In the genomic region with DNA sequence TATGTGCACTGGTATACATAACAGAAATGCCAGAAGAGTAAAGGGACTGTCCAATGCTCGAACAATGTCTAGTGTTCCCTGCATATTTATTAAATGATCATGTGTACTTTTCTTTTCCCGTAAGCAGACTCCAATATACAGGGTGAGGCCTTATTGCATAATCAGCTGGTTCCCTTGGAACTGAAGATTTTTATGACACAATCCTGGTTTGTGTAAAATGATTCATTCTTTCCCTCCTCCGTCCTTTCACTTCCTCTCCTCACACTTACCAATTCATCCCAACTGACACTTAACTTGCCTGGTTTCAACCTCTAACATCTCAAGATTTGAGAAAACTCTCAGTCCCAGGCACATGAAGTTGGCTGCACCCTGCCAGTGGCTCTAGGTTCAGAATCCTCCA, we compare ENCODE assay signal across 20 mouse cellular contexts. TPM values are rescaled to one million over a fixed set of nuclear protein-coding genes. Genes with fewer than 3 reads are reported as not detected.
DNase-seq lines count a peak whose midpoint lies in the region; ATAC-seq and TF ChIP-seq lines count a peak whose summit lies in the region.
"Had no signal": no experiment of that assay in that cellular context is flagged by ENCODE, and none has a peak within 500 bp of the region (broad histone marks: within the 10 kb centered on the region; RNA-seq: fewer than 3 reads in every experiment).

No protein-coding gene starts in this region.

- H3K36me3 ChIP-seq in intestine, embryonic 15.5 days = no peaks in the 10 kb centered on the region
- no peaks in the 10 kb centered on the region for H3K36me3 ChIP-seq in midbrain, embryonic 14.5 days (ENCODE audit: control insufficient read depth, insufficient read depth, low read length)
- H3K36me3 ChIP-seq: hindbrain, embryonic 12.5 days; midbrain, embryonic 10.5 days had no signal

- no peak overlapping the region for H3K9ac ChIP-seq in intestine, embryonic 15.5 days
- H3K9ac ChIP-seq in midbrain, embryonic 14.5 days (replicated peaks; ENCODE audit: low read length) = no peak overlapping the region
- H3K9ac ChIP-seq: hindbrain, embryonic 12.5 days had no signal

- peaks cover 8% of the 10 kb centered on the region; the same call in 1 of the 2 replicates for H3K27me3 ChIP-seq in intestine, embryonic 15.5 days (replicated peaks)
- H3K27me3 ChIP-seq in midbrain, embryonic 14.5 days (ENCODE audit: control insufficient read depth, insufficient read depth, low read length) = peaks cover 4% of the 10 kb centered on the region; the same call in 1 of the 2 replicates

- no peak for TF ChIP-seq CTCF in gastrocnemius, adult 2 months (IDR thresholded peaks at IDR 0.05)
- TF ChIP-seq CTCF in lung, adult 2 months (IDR thresholded peaks at IDR 0.05; ENCODE audit: insufficient read depth, low read length) = no peak

- H3K4me1 ChIP-seq in lung, adult 2 months (ENCODE audit: control insufficient read depth, insufficient read depth, low read length) = peaks cover 2% of the 10 kb centered on the region; the same call in 1 of the 2 replicates
- peaks cover 7% of the 10 kb centered on the region for H3K4me1 ChIP-seq in intestine, embryonic 15.5 days (replicated peaks)
- H3K4me1 ChIP-seq in midbrain, embryonic 14.5 days (ENCODE audit: control insufficient read depth, insufficient read depth, low read length) = peaks cover 16% of the 10 kb centered on the region

- TF ChIP-seq POLR2A in lung, adult 2 months (IDR thresholded peaks at IDR 0.05; ENCODE audit: borderline replicate concordance, extremely low read depth, low read depth, low read length) = no peak

- H3K9me3 ChIP-seq in intestine, embryonic 15.5 days = no peaks in the 10 kb centered on the region
- no peaks in the 10 kb centered on the region for H3K9me3 ChIP-seq in midbrain, embryonic 14.5 days (ENCODE audit: control insufficient read depth, low read length)
- H3K9me3 ChIP-seq: hindbrain, embryonic 12.5 days; midbrain, embryonic 10.5 days had no signal

- intact Hi-C loops in gastrocnemius, adult 2 months (cut with DNase I) = no loop called here

- H3K4me2 ChIP-seq in intestine, embryonic 15.5 days (replicated peaks) = no peak overlapping the region
- no peak overlapping the region for H3K4me2 ChIP-seq in midbrain, embryonic 14.5 days (ENCODE audit: low read length)
- H3K4me2 ChIP-seq: hindbrain, embryonic 12.5 days had no signal

- WGBS in lung, adult 2 months = 49% methylated on average over 3 of the region's 3 CpGs
- WGBS in intestine, embryonic 15.5 days = 58% methylated on average over 3 of the region's 3 CpGs
- 90% methylated on average over 3 of the region's 3 CpGs for WGBS in midbrain, embryonic 14.5 days

- H3K4me3 ChIP-seq in gastrocnemius, adult 2 months = no peak overlapping the region
- H3K4me3 ChIP-seq in lung, adult 2 months (replicated peaks; ENCODE audit: extremely low read depth, low read depth, low read length) = no peak overlapping the region
- H3K4me3 ChIP-seq in intestine, embryonic 15.5 days (replicated peaks) = no peak overlapping the region
- no peak overlapping the region for H3K4me3 ChIP-seq in midbrain, embryonic 14.5 days (replicated peaks; ENCODE audit: low read depth, low read length)
- H3K4me3 ChIP-seq: hindbrain, embryonic 12.5 days; midbrain, embryonic 10.5 days had no signal

- DNase-seq in gastrocnemius, adult 2 months = no peak
- no peak for DNase-seq in gastrocnemius, postnatal 4 days (ENCODE audit: low spot score in 2 of 2)
- DNase-seq in lung, postnatal 25 days (ENCODE audit: low spot score) = peak; percentile 13
- no peak for DNase-seq in lung, adult 2 months
- DNase-seq in skeletal muscle tissue, adult 2 months (ENCODE audit: low read depth, low spot score) = peak; percentile 67
- no peak for DNase-seq in cerebellum, adult 9-11 months
- DNase-seq in midbrain, embryonic 14.5 days = no peak
- DNase-seq: adrenal gland, adult 8-10 months; B cell, adult 2 months; cerebellum, adult 9-10 months; embryo, embryonic 11 days; gastrocnemius, postnatal 10 days; kidney, postnatal 14 days; right cerebral cortex, postnatal 14 days; thymus, postnatal 4 days had no signal

- ATAC-seq in intestine, embryonic 15.5 days = peak; percentile 59
- ATAC-seq in midbrain, embryonic 14.5 days (ENCODE audit: low FRiP score, low TSS enrichment) = no peak
- ATAC-seq: forebrain, embryonic 14.5 days had no signal

- 0 out of 2 replicates have a peak overlapping the region, but pooled peaks have one; percentile 31 for H3K27ac ChIP-seq in gastrocnemius, adult 2 months
- H3K27ac ChIP-seq in intestine, embryonic 15.5 days = no peak overlapping the region; the same call in 1 of the 2 replicates
- no peak overlapping the region for H3K27ac ChIP-seq in midbrain, embryonic 14.5 days (replicated peaks; ENCODE audit: low read depth, low read length)
- H3K27ac ChIP-seq: hindbrain, embryonic 12.5 days; midbrain, embryonic 10.5 days had no signal

RNA-seq across cellular contexts. Expression of a gene that starts 3.5 kb away (rescaled TPM):
- 1 to 10 TPM; 7.4 to 7.8 TPM for total RNA-seq in gastrocnemius, adult 2 months (2021)
- total RNA-seq in gastrocnemius, postnatal 4 days (2021) = 1 to 10 TPM; 1.0 to 1.4 TPM
- 3.2 and 5.1 TPM in 2 replicates for polyA plus RNA-seq in lung, adult 2 months (2012; rRNA removed)
- 9.1 and 9.5 TPM in 2 replicates for polyA plus RNA-seq in intestine, embryonic 15.5 days (2015; fragmentation: Nextera tagmentation; extraction: Ambion mirVana)
- 0.13 and 0.20 TPM in 2 replicates for polyA plus RNA-seq in midbrain, embryonic 14.5 days (2014; fragmentation: Nextera tagmentation; extraction: Ambion mirVana)
- polyA plus RNA-seq: limb, embryonic 11.5 days; midbrain, embryonic 10.5 days had no signal

Comparison
In these comparisons a context has a peak if more than half of its experiments do, and no peak if none do; other contexts are left out.
1. DNase-seq: peak in lung, postnatal 25 days (single experiment) and skeletal muscle tissue, adult 2 months (single experiment); none in gastrocnemius, adult 2 months (single experiment), gastrocnemius, postnatal 4 days (0 of 2), lung, adult 2 months (single experiment), cerebellum, adult 9-11 months (single experiment) and midbrain, embryonic 14.5 days (single experiment).